Mouse (Mus musculus): ENCODE measurements at regions not wholly inside any gene's neighbourhood (a gene's known extent, or its start where the extent isn't known, plus 50 kb on each side); places are given as distances from the start of the nearest gene placed in this dataset.

- Histone ChIP-seq H3K4me1 (ENCODE audit: control insufficient read depth, insufficient read depth, low read length) (peaks cover 4% of the 10 kb centered on the region), H3K4me3 (ENCODE audit: insufficient read depth, low read depth, low read length) (no peak overlapping the region), H3K27ac (ENCODE audit: insufficient read depth, low read depth, low read length) (no peak overlapping the region)
- 60% methylated on average over 5 of the region's 5 CpGs for WGBS
- TF ChIP-seq CTCF (IDR thresholded peaks at IDR 0.05; ENCODE audit: insufficient read depth, low read depth, low read length) (no peak), POLR2A (IDR thresholded peaks at IDR 0.05; ENCODE audit: insufficient read depth, low read depth, low read length) (no peak)
These were observed 131.6 kb downstream of the Slc4a3 start for GRCm38 (mm10) chr1:75677695-75678094.

- Histone ChIP-seq H3K4me3 (ENCODE audit: insufficient read depth, low read depth, low read length) (no peak overlapping the region), H3K27ac (ENCODE audit: insufficient read depth, low read depth, low read length) (no peak overlapping the region), H3K4me1 (ENCODE audit: control insufficient read depth, insufficient read depth, low read length) (peaks cover 4% of the 10 kb centered on the region)
- no peak for TF ChIP-seq CTCF (IDR thresholded peaks at IDR 0.05; ENCODE audit: insufficient read depth, low read depth, low read length)
- WGBS: 43% methylated on average over 4 of the region's 4 CpGs
These were observed 132.2 kb downstream of the Slc4a3 start for GRCm38 (mm10) chr1:75678279-75678678.

GRCm38 (mm10) chr1:75680366-75680765, 134.3 kb downstream of the Slc4a3 start:
- Histone ChIP-seq H3K4me1 (ENCODE audit: control insufficient read depth, insufficient read depth, low read length) (peaks cover 4% of the 10 kb centered on the region), H3K4me3 (ENCODE audit: insufficient read depth, low read depth, low read length) (no peak overlapping the region), H3K27ac (ENCODE audit: insufficient read depth, low read depth, low read length) (no peak overlapping the region)
- 20% methylated on average over 10 of the region's 10 CpGs for WGBS
- no peak for TF ChIP-seq POLR2A (IDR thresholded peaks at IDR 0.05; ENCODE audit: insufficient read depth, low read depth, low read length)
- no peak for TF ChIP-seq CTCF (IDR thresholded peaks at IDR 0.05; ENCODE audit: insufficient read depth, low read depth, low read length)

GRCm38 (mm10) chr1:75681913-75682312, 135.8 kb downstream of the Slc4a3 start:
- Histone ChIP-seq H3K27ac (ENCODE audit: insufficient read depth, low read depth, low read length) (no peak overlapping the region), H3K4me3 (ENCODE audit: insufficient read depth, low read depth, low read length) (no peak overlapping the region), H3K4me1 (ENCODE audit: control insufficient read depth, insufficient read depth, low read length) (peaks cover 4% of the 10 kb centered on the region)
- TF ChIP-seq POLR2A (IDR thresholded peaks at IDR 0.05; ENCODE audit: insufficient read depth, low read depth, low read length) (no peak), CTCF (IDR thresholded peaks at IDR 0.05; ENCODE audit: insufficient read depth, low read depth, low read length) (no peak)
- WGBS: 97% methylated on average over 5 of the region's 5 CpGs

- H3K4me3 ChIP-seq (ENCODE audit: insufficient read depth, low read depth, low read length): no peak overlapping the region
- no peak overlapping the region for H3K27ac ChIP-seq (ENCODE audit: insufficient read depth, low read depth, low read length)
- no peaks in the 10 kb centered on the region for H3K4me1 ChIP-seq (ENCODE audit: control insufficient read depth, insufficient read depth, low read length)
- WGBS: 58% methylated on average over 1 of the region's 1 CpGs
- TF ChIP-seq POLR2A (IDR thresholded peaks at IDR 0.05; ENCODE audit: insufficient read depth, low read depth, low read length) (no peak), CTCF (IDR thresholded peaks at IDR 0.05; ENCODE audit: insufficient read depth, low read depth, low read length) (no peak)
These were observed 146.7 kb downstream of the Slc4a3 start for GRCm38 (mm10) chr1:75692781-75693180.

GRCm38 (mm10) chr1:75693231-75693914, 147.3 kb downstream of the Slc4a3 start:
- Histone ChIP-seq H3K4me1 (ENCODE audit: control insufficient read depth, insufficient read depth, low read length) (no peaks in the 10 kb centered on the region), H3K27ac (ENCODE audit: insufficient read depth, low read depth, low read length) (no peak overlapping the region), H3K4me3 (ENCODE audit: insufficient read depth, low read depth, low read length) (no peak overlapping the region)
- TF ChIP-seq POLR2A (IDR thresholded peaks at IDR 0.05; ENCODE audit: insufficient read depth, low read depth, low read length) (no peak), CTCF (IDR thresholded peaks at IDR 0.05; ENCODE audit: insufficient read depth, low read depth, low read length) (no peak)
- 61% methylated on average over 12 of the region's 12 CpGs for WGBS

GRCm38 (mm10) chr1:75704832-75705650, 159.0 kb downstream of the Slc4a3 start:
- H3K4me3 ChIP-seq (ENCODE audit: insufficient read depth, low read depth, low read length): no peak overlapping the region; the same call in 1 of the 2 replicates
- TF ChIP-seq POLR2A (IDR thresholded peaks at IDR 0.05; ENCODE audit: insufficient read depth, low read depth, low read length) (no peak), CTCF (IDR thresholded peaks at IDR 0.05; ENCODE audit: insufficient read depth, low read depth, low read length) (no peak)
- H3K27ac ChIP-seq (ENCODE audit: insufficient read depth, low read depth, low read length): no peak overlapping the region
- WGBS: 20% methylated on average over 24 of the region's 24 CpGs
- peaks cover 7% of the 10 kb centered on the region for H3K4me1 ChIP-seq (ENCODE audit: control insufficient read depth, insufficient read depth, low read length)

GRCm38 (mm10) chr1:75706126-75706525, 160.1 kb downstream of the Slc4a3 start:
- H3K4me1 ChIP-seq (ENCODE audit: control insufficient read depth, insufficient read depth, low read length): peaks cover 7% of the 10 kb centered on the region
- 94% methylated on average over 9 of the region's 9 CpGs for WGBS
- H3K27ac ChIP-seq (ENCODE audit: insufficient read depth, low read depth, low read length): no peak overlapping the region
- no peak overlapping the region for H3K4me3 ChIP-seq (ENCODE audit: insufficient read depth, low read depth, low read length)
- TF ChIP-seq POLR2A (IDR thresholded peaks at IDR 0.05; ENCODE audit: insufficient read depth, low read depth, low read length): no peak
- TF ChIP-seq CTCF (IDR thresholded peaks at IDR 0.05; ENCODE audit: insufficient read depth, low read depth, low read length): no peak

- Histone ChIP-seq H3K27ac (ENCODE audit: insufficient read depth, low read depth, low read length) (no peak overlapping the region), H3K4me1 (ENCODE audit: control insufficient read depth, insufficient read depth, low read length) (no peaks in the 10 kb centered on the region), H3K4me3 (ENCODE audit: insufficient read depth, low read depth, low read length) (no peak overlapping the region)
- TF ChIP-seq POLR2A (IDR thresholded peaks at IDR 0.05; ENCODE audit: insufficient read depth, low read depth, low read length): no peak
- no peak for TF ChIP-seq CTCF (IDR thresholded peaks at IDR 0.05; ENCODE audit: insufficient read depth, low read depth, low read length)
- 87% methylated on average over 5 of the region's 5 CpGs for WGBS
These were observed 177.4 kb downstream of the Slc4a3 start for GRCm38 (mm10) chr1:75723431-75723830.

Data from olfactory bulb, adult 2 months (tissue).